Mouse (Mus musculus): ENCODE results near the gene Fcho2. TPM values are rescaled to one million over a fixed set of nuclear protein-coding genes. Genes with fewer than 3 reads are reported as not detected.

The Fcho2 gene
- total RNA-seq, 2 experiments from 2014 or later, result 18.3 to 43.0 TPM

DNA sequence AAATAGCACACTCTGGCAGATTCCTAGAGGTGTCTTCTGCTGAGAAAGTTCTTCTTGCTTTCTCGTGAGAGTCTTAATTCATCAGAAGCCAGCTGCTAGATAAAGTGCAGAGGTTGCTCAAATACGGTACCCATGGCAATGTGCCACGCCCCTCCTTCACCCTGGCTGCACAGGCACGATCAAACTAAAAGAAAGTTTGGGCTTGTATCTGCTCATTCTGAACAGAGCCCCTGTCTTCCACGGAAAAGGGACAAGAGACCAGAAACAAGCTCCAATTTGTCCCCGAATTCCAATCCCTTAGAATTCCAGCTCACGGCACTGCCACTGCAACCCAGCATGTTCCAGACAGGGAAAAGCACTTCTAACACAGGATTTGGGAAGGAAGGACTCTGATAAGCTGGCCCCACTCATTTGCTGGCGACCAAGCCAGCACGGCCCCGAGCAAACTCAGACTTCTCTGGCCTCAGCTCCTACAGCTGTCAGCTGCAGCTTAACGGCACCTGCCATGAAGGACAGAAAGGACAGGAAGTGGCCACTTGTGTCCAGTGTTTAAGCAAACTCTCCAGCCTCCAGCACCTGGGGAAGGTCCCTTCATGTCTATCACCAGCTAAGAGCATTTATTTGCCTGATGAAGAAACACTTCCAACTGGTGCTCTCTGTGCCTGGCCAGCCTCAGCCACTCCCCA, 125.5 kb downstream of the Fcho2 start:
- no peak for ATAC-seq (replicated peaks; ENCODE audit: low FRiP score, low TSS enrichment, poor library complexity, severe bottlenecking)

GRCm38 (mm10) chr13:98687931-98688330, 127.3 kb downstream of the Fcho2 start:
- no peak for ATAC-seq (replicated peaks; ENCODE audit: low FRiP score, low TSS enrichment, poor library complexity, severe bottlenecking)

- no peak for ATAC-seq (replicated peaks; ENCODE audit: low FRiP score, low TSS enrichment, poor library complexity, severe bottlenecking)
Observed at GRCm38 (mm10) chr13:98684144-98684900, 130.9 kb downstream of the Fcho2 start.

GRCm38 (mm10) chr13:98683412-98683811, 131.8 kb downstream of the Fcho2 start:
- no peak for ATAC-seq (replicated peaks; ENCODE audit: low FRiP score, low TSS enrichment, poor library complexity, severe bottlenecking)

- no peak for ATAC-seq (replicated peaks; ENCODE audit: low FRiP score, low TSS enrichment, poor library complexity, severe bottlenecking)
Observed at GRCm38 (mm10) chr13:98680470-98681060, 134.7 kb downstream of the Fcho2 start.

DNA sequence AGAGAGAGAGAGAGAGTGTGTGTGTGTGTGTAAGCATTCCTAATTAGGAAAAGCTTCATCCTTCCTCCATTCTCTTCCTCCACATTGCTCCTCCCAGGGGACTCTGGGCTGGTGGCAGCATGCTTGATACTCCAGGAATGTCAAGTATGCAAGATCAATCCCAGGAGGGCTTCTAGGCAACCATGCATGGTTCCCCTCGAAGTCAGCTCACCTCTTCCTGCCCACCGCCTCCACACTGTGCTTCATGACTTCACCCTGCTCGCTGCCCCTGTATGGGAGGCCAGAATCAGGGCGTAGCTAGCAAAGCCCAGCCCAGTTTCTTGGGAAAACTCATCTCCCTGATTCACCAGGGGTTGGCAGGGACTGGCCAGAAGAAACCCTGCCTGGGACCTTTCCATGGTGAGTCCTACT, 135.6 kb downstream of the Fcho2 start:
- no peak for ATAC-seq (replicated peaks; ENCODE audit: low FRiP score, low TSS enrichment, poor library complexity, severe bottlenecking)

- no peak for ATAC-seq (replicated peaks; ENCODE audit: low FRiP score, low TSS enrichment, poor library complexity, severe bottlenecking)
Observed at GRCm38 (mm10) chr13:98679230-98679629, 136.0 kb downstream of the Fcho2 start.

- ATAC-seq (replicated peaks; ENCODE audit: low FRiP score, low TSS enrichment, poor library complexity, severe bottlenecking), result no peak
Observed at GRCm38 (mm10) chr13:98673922-98674321, 141.3 kb downstream of the Fcho2 start.

Other genes with a start within 250 kb of the Fcho2 start
- gene Tmem174, start 178.0 kb downstream of the Fcho2 start, total RNA-seq (2014; fragmentation: Nextera tagmentation), result not detected in 2 replicates
- gene Tmem174, start 178.0 kb downstream of the Fcho2 start, total RNA-seq (2017), result not detected in 2 replicates
- gene Tmem171, start 120.6 kb downstream of the Fcho2 start, total RNA-seq (2014; fragmentation: Nextera tagmentation), result not detected in 2 replicates
- gene Tmem171, start 120.6 kb downstream of the Fcho2 start, total RNA-seq (2017), result not detected in 2 replicates
- 87.0 and 108 TPM in 2 replicates for gene Tnpo1, start 110.9 kb upstream of the Fcho2 start, total RNA-seq (2014; fragmentation: Nextera tagmentation)
- gene Tnpo1, start 110.9 kb upstream of the Fcho2 start, total RNA-seq (2017), result 117 and 119 TPM in 2 replicates
- not detected in 2 replicates for gene 1700024P04Rik, start 169.1 kb upstream of the Fcho2 start, total RNA-seq (2014; fragmentation: Nextera tagmentation)
- gene 1700024P04Rik, start 169.1 kb upstream of the Fcho2 start, total RNA-seq (2017), result not detected in 2 replicates

Measured in megakaryocyte-erythroid progenitor cell, adult 5-6 weeks (primary cell).